Mouse (Mus musculus) limb, embryonic 15.5 days (tissue): Measurements from ENCODE around the gene Pdhb. TPM values are rescaled to one million over a fixed set of nuclear protein-coding genes. Genes with fewer than 3 reads are reported as not detected.
A peak's percentile ranks its signal among the peaks of the same experiment; 100 is the strongest.
"Not testable (repeated sequence)": the region's sequence is repeated elsewhere in the genome, so short reads cannot be mapped to it uniquely, and the experiment has no call there.

Experiments
- ATAC-seq: fragments of 200-750 bp; cut with Nextera tagmentation; 2 replicates; pipeline ENCODE4 v1.8.0; 2017; ENCODE audit warnings: low read depth, moderate TSS enrichment; ENCODE audit not compliant: insufficient number of reproducible peaks, low FRiP score, low TSS enrichment
- H3K27ac ChIP-seq: fragments of 300-500 bp; sonication (generic); 2 replicates; pipeline ENCODE4 v1.5.1; 2015; ENCODE audit warnings: moderate library complexity, mild to moderate bottlenecking, inconsistent platforms
- H3K27me3 ChIP-seq: fragments of 300-500 bp; sonication (generic); 2 replicates; pipeline ENCODE4 v1.6.1; 2015; ENCODE audit warnings: inconsistent platforms
- H3K36me3 ChIP-seq: fragments of 300-500 bp; sonication (generic); 2 replicates; pipeline ENCODE4 v1.6.1; 2015; ENCODE audit warnings: inconsistent platforms
- H3K4me1 ChIP-seq: fragments of 300-500 bp; sonication (generic); 2 replicates; pipeline ENCODE4 v1.6.1; 2015; ENCODE audit warnings: inconsistent platforms
- H3K4me2 ChIP-seq: fragments of 300-500 bp; sonication (generic); 2 replicates; pipeline ENCODE4 v1.6.1; 2015; ENCODE audit warnings: mild to moderate bottlenecking, inconsistent platforms
- H3K4me3 ChIP-seq: fragments of 300-500 bp; sonication (generic); 2 replicates; pipeline ENCODE4 v1.5.1; 2015; ENCODE audit warnings: mild to moderate bottlenecking, inconsistent platforms
- H3K9ac ChIP-seq: fragments of 300-500 bp; sonication (generic); 2 replicates; pipeline ENCODE4 v1.6.1; 2015; ENCODE audit warnings: inconsistent platforms
- H3K9me3 ChIP-seq: fragments of 300-500 bp; sonication (generic); 2 replicates; pipeline ENCODE4 v1.6.1; 2016; ENCODE audit warnings: inconsistent platforms
- WGBS: fragments of 180-500 bp; shearing (Covaris S2); methylation state at CpG from one replicate; pipeline ENCODE4 v1.1.7; 2015; 5-methylcytosine and 5-hydroxymethylcytosine counted together
- polyA plus RNA-seq: library from polyadenylated mRNA; unstranded; fragments of >200 nt; fragmentation: Nextera tagmentation; extraction: Ambion mirVana; gene quantifications from 2 replicates; pipeline ENCODE4 v1.2.1, GENCODE M21; 2015

The Pdhb gene
- polyA plus RNA-seq, 1 experiment from 2014 or later = 171 TPM

- no peak overlapping the region for H3K4me3 ChIP-seq
- no peak for ATAC-seq
- no peak overlapping the region for H3K27ac ChIP-seq
- H3K4me1 ChIP-seq = no peaks in the 10 kb centered on the region
- no peak overlapping the region for H3K4me2 ChIP-seq
- no peaks in the 10 kb centered on the region for H3K9me3 ChIP-seq
- WGBS = 77% methylated on average over 8 of the region's 8 CpGs
- no peak overlapping the region for H3K9ac ChIP-seq
- H3K27me3 ChIP-seq = no peaks in the 10 kb centered on the region
- H3K36me3 ChIP-seq = peaks cover 55% of the 10 kb centered on the region
These were observed 24.0 kb downstream of the Pdhb start for GRCm38 (mm10) chr14:8148842-8149241.

GRCm38 (mm10) chr14:8146611-8147223 lies 26.1 kb downstream of the Pdhb start:
- no peak overlapping the region for H3K4me2 ChIP-seq
- WGBS = 84% methylated on average over 10 of the region's 11 CpGs
- H3K27me3 ChIP-seq = no peaks in the 10 kb centered on the region
- H3K9me3 ChIP-seq = no peaks in the 10 kb centered on the region
- peaks cover 53% of the 10 kb centered on the region for H3K36me3 ChIP-seq
- H3K4me1 ChIP-seq = no peaks in the 10 kb centered on the region
- no peak overlapping the region for H3K27ac ChIP-seq
- no peak overlapping the region for H3K9ac ChIP-seq
- H3K4me3 ChIP-seq = no peak overlapping the region
- no peak for ATAC-seq

GRCm38 (mm10) chr14:8145594-8146558 lies 26.9 kb downstream of the Pdhb start:
- H3K9ac ChIP-seq = no peak overlapping the region
- H3K36me3 ChIP-seq = peaks cover 52% of the 10 kb centered on the region
- ATAC-seq = no peak
- 82% methylated on average over 13 of the region's 13 CpGs for WGBS
- H3K4me3 ChIP-seq = no peak overlapping the region
- no peaks in the 10 kb centered on the region for H3K9me3 ChIP-seq
- no peaks in the 10 kb centered on the region for H3K4me1 ChIP-seq
- H3K27ac ChIP-seq = no peak overlapping the region
- H3K4me2 ChIP-seq = no peak overlapping the region
- no peaks in the 10 kb centered on the region for H3K27me3 ChIP-seq

- no peak for ATAC-seq
- Histone ChIP-seq H3K27me3 (no peaks in the 10 kb centered on the region), H3K9ac (no peak overlapping the region), H3K9me3 (no peaks in the 10 kb centered on the region), H3K4me1 (0 out of 2 replicates have a peak, but pooled peaks cover 4% of the 10 kb centered on the region), H3K4me3 (no peak overlapping the region), H3K4me2 (no peak overlapping the region), H3K36me3 (peaks cover 47% of the 10 kb centered on the region), H3K27ac (no peak overlapping the region)
- 83% methylated on average over 2 of the region's 2 CpGs for WGBS
These were observed 31.7 kb downstream of the Pdhb start for GRCm38 (mm10) chr14:8141131-8141530.

- Histone ChIP-seq H3K4me3 (no peak overlapping the region), H3K27ac (no peak overlapping the region), H3K9ac (no peak overlapping the region), H3K4me1 (0 out of 2 replicates have a peak, but pooled peaks cover 4% of the 10 kb centered on the region), H3K36me3 (peaks cover 42% of the 10 kb centered on the region), H3K27me3 (no peaks in the 10 kb centered on the region), H3K4me2 (no peak overlapping the region), H3K9me3 (no peaks in the 10 kb centered on the region)
- ATAC-seq = no peak
- 59% methylated on average over 23 of the region's 23 CpGs for WGBS
These were observed 32.8 kb downstream of the Pdhb start for GRCm38 (mm10) chr14:8139724-8140710.

- Histone ChIP-seq H3K9ac (no peak overlapping the region), H3K27me3 (no peaks in the 10 kb centered on the region), H3K4me2 (no peak overlapping the region), H3K36me3 (peaks cover 25% of the 10 kb centered on the region), H3K4me3 (no peak overlapping the region), H3K4me1 (0 out of 2 replicates have a peak, but pooled peaks cover 7% of the 10 kb centered on the region), H3K9me3 (no peaks in the 10 kb centered on the region), H3K27ac (0 out of 2 replicates have a peak overlapping the region, but pooled peaks have one; percentile 11)
- 55% methylated on average over 3 of the region's 3 CpGs for WGBS
- no peak for ATAC-seq
These were observed 37.7 kb downstream of the Pdhb start for GRCm38 (mm10) chr14:8135130-8135529.

- peaks cover 25% of the 10 kb centered on the region for H3K36me3 ChIP-seq
- 0 out of 2 replicates have a peak, but pooled peaks cover 2% of the 10 kb centered on the region for H3K4me1 ChIP-seq
- ATAC-seq = no peak
- H3K27ac ChIP-seq = 0 out of 2 replicates have a peak overlapping the region, but pooled peaks have one; percentile 11
- H3K27me3 ChIP-seq = no peaks in the 10 kb centered on the region
- 80% methylated on average over 2 of the region's 2 CpGs for WGBS
- no peak overlapping the region for H3K9ac ChIP-seq
- no peaks in the 10 kb centered on the region for H3K9me3 ChIP-seq
- no peak overlapping the region for H3K4me3 ChIP-seq
- no peak overlapping the region for H3K4me2 ChIP-seq
These were observed 38.6 kb downstream of the Pdhb start for GRCm38 (mm10) chr14:8134234-8134633.

GRCm38 (mm10) chr14:8132789-8133188 lies 40.0 kb downstream of the Pdhb start:
- H3K27ac ChIP-seq = no peak overlapping the region
- H3K27me3 ChIP-seq = no peaks in the 10 kb centered on the region
- 0 out of 2 replicates have a peak, but pooled peaks cover 2% of the 10 kb centered on the region for H3K4me1 ChIP-seq
- no peaks in the 10 kb centered on the region for H3K9me3 ChIP-seq
- no peak overlapping the region for H3K4me2 ChIP-seq
- ATAC-seq = no peak
- H3K9ac ChIP-seq = no peak overlapping the region
- H3K36me3 ChIP-seq = peaks cover 19% of the 10 kb centered on the region
- WGBS = 84% methylated on average over 8 of the region's 8 CpGs
- H3K4me3 ChIP-seq = no peak overlapping the region

GRCm38 (mm10) chr14:8127971-8128370 lies 44.9 kb downstream of the Pdhb start:
- H3K4me2 ChIP-seq = no peak overlapping the region
- ATAC-seq = no peak
- H3K4me1 ChIP-seq = no peaks in the 10 kb centered on the region
- no peaks in the 10 kb centered on the region for H3K9me3 ChIP-seq
- H3K27ac ChIP-seq = no peak overlapping the region
- H3K9ac ChIP-seq = no peak overlapping the region
- H3K27me3 ChIP-seq = no peaks in the 10 kb centered on the region
- H3K4me3 ChIP-seq = no peak overlapping the region
- H3K36me3 ChIP-seq = peaks cover 27% of the 10 kb centered on the region
- WGBS = 56% methylated on average over 5 of the region's 5 CpGs

GRCm38 (mm10) chr14:8124046-8124881 lies 48.6 kb downstream of the Pdhb start:
- 75% methylated on average over 7 of the region's 7 CpGs for WGBS
- Histone ChIP-seq H3K4me3 (no peak overlapping the region), H3K9me3 (no peaks in the 10 kb centered on the region), H3K36me3 (peaks cover 20% of the 10 kb centered on the region), H3K4me1 (no peaks in the 10 kb centered on the region), H3K27ac (no peak overlapping the region), H3K27me3 (no peaks in the 10 kb centered on the region), H3K4me2 (no peak overlapping the region), H3K9ac (no peak overlapping the region)
- ATAC-seq = no peak

- WGBS = 94% methylated on average over 10 of the region's 10 CpGs
- H3K4me3 ChIP-seq, H3K4me2 ChIP-seq, H3K27me3 ChIP-seq, ATAC-seq, H3K9me3 ChIP-seq, H3K9ac ChIP-seq, H3K4me1 ChIP-seq, H3K27ac ChIP-seq: not testable (repeated sequence)
- H3K36me3 ChIP-seq = peaks cover 20% of the 10 kb centered on the region
These were observed 49.2 kb downstream of the Pdhb start for GRCm38 (mm10) chr14:8123611-8124010.
